Mouse (Mus musculus) forebrain, embryonic 12.5 days (tissue): ENCODE results near the gene Hist1h2bp. TPM values are rescaled to one million over a fixed set of nuclear protein-coding genes. Genes with fewer than 3 reads are reported as not detected.
"Not testable (repeated sequence)": the region's sequence is repeated elsewhere in the genome, so short reads cannot be mapped to it uniquely, and the experiment has no call there.

Experiments used
- ATAC-seq: fragments of 200-750 bp; cut with Nextera tagmentation; 2 replicates; pipeline ENCODE4 v1.8.0; 2017; ENCODE audit warnings: moderate TSS enrichment; ENCODE audit not compliant: low FRiP score
- H3K27ac ChIP-seq: fragments of 300-500 bp; sonication (generic); 2 replicates; pipeline ENCODE4 v1.5.1; 2016; ENCODE audit warnings: mild to moderate bottlenecking
- H3K27me3 ChIP-seq: fragments of 300-500 bp; sonication (generic); 2 replicates; pipeline ENCODE4 v1.6.1; 2016; ENCODE audit warnings: mild to moderate bottlenecking
- H3K36me3 ChIP-seq: fragments of 300-500 bp; sonication (generic); replicated peaks from 2 replicates; pipeline ENCODE4 v1.6.1; 2016; ENCODE audit warnings: mild to moderate bottlenecking
- H3K4me1 ChIP-seq: fragments of 300-500 bp; sonication (generic); 2 replicates; pipeline ENCODE4 v1.6.1; 2016
- H3K4me2 ChIP-seq: fragments of 300-500 bp; sonication (generic); 2 replicates; pipeline ENCODE4 v1.6.1; 2016; ENCODE audit warnings: mild to moderate bottlenecking, moderate library complexity
- H3K4me3 ChIP-seq: fragments of 300-500 bp; sonication (generic); replicated peaks from 2 replicates; pipeline ENCODE4 v1.5.1; 2016; ENCODE audit warnings: mild to moderate bottlenecking
- H3K9ac ChIP-seq: fragments of 300-500 bp; sonication (generic); 2 replicates; pipeline ENCODE4 v1.6.1; 2016; ENCODE audit warnings: mild to moderate bottlenecking
- H3K9me3 ChIP-seq: fragments of 300-500 bp; sonication (generic); 2 replicates; pipeline ENCODE4 v1.6.1; 2016
- WGBS: fragments of 180-500 bp; shearing (Covaris S2); methylation state at CpG from one replicate; pipeline ENCODE4 v1.1.7; 2016; 5-methylcytosine and 5-hydroxymethylcytosine counted together
- microRNA-seq: library from miRNA; unstranded; fragments of <30 nt; microRNA quantifications from one replicate; pipeline ENCODE4, GENCODE M21; 2017
- polyA plus RNA-seq: library from polyadenylated mRNA; unstranded; fragments of >200 nt; fragmentation: Nextera tagmentation; extraction: Ambion mirVana; gene quantifications from 2 replicates; pipeline ENCODE4 v1.2.1, GENCODE M21; 2016

The Hist1h2bp gene
- polyA plus RNA-seq, 1 experiment from 2014 or later, result 5.2 TPM

GRCm38 (mm10) chr13:21830344-21830743 is 43.1 kb downstream of the Hist1h2bp start:
- no peaks in the 10 kb centered on the region for H3K9me3 ChIP-seq
- ATAC-seq, result no peak
- no peak overlapping the region for H3K9ac ChIP-seq
- no peak overlapping the region for H3K4me3 ChIP-seq
- no peaks in the 10 kb centered on the region for H3K4me1 ChIP-seq
- no peaks in the 10 kb centered on the region for H3K27me3 ChIP-seq
- H3K36me3 ChIP-seq, result no peaks in the 10 kb centered on the region
- peak overlapping the region; percentile 61; the same call in 1 of the 2 replicates for H3K27ac ChIP-seq
- 88% methylated on average over 10 of the region's 10 CpGs for WGBS
- no peak overlapping the region; the same call in 1 of the 2 replicates for H3K4me2 ChIP-seq

DNA sequence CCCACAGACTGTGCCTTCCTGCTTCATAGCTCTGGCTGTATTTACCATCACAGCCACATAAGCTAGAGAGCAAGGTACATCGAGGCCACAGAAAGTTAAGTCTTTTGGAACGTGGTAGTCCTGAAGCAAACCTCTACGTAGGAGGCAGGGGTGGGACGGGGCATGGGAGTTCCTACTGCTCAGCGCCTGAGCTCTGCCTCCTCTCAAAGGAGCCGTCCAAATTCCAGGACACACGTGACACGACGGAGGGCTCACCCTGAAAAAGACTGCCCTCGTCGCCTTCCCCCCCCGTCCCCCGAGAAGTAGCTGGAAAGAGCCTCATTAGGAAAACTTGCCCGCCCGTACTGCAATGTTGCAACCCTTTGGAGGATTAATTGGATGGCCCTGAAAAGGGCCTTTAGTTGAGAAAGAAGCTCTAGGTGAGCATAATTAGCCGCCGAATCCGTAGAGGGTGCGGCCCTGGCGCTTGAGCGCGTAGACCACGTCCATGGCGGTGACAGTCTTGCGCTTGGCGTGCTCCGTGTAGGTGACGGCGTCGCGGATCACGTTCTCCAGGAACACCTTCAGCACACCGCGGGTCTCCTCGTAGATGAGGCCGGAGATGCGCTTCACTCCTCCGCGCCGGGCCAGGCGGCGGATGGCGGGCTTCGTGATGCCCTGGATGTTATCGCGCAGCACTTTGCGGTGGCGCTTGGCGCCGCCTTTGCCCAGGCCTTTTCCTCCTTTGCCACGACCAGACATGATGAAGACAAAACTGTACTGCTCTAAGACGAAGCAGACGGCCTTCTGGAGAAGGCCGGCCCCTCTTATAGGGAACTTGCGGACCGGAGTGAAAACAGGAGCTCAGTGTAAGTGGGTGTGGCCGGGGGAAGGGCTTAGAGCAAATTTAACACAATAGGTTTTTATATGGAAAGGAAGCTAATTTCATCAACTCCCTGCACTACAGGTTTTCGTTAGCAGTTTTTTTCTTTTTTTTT is 44.4 kb downstream of the Hist1h2bp start, which contains the start of gene Hist1h4n:
TSS of gene Hist1h4n (minus strand) at position 779 of the 977 bp plus-strand sequence.
- H3K27ac ChIP-seq, result peak within 1 kb of the TSS; percentile 81
- not testable (repeated sequence) for H3K9ac ChIP-seq, H3K27me3 ChIP-seq, H3K9me3 ChIP-seq, H3K36me3 ChIP-seq, H3K4me1 ChIP-seq
- ATAC-seq, result peak; percentile 84
- H3K4me2 ChIP-seq, result peak within 1 kb of the TSS; percentile 40
- under 1% methylated on average over 26 of the region's 58 CpGs for WGBS
- H3K4me3 ChIP-seq, result peak within 1 kb of the TSS; percentile 21

DNA sequence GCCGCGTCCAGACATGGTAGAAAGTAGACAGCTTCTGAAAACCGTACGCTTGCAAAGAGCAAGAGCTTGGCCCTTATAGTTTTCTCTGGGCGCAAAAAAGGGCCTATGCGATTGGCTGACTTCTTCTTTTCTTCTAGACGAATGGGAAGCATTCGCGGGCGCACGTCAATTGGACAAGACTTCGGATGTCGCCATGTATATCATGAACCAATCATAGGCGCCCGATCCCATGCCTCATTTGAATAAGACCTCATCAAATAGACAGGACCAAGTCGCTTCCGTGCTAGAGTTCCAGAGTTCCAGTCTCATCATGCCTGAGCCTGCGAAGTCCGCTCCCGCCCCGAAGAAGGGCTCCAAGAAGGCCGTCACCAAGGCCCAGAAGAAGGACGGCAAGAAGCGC is 46.2 kb downstream of the Hist1h2bp start, which contains the start of the genes Hist1h2ap and Hist1h2br:
TSS of gene Hist1h2ap (minus strand) at position 47 of the 400 bp plus-strand sequence.
TSS of gene Hist1h2br (plus strand) at position 283 of the 400 bp plus-strand sequence.
- H3K36me3 ChIP-seq, H3K4me3 ChIP-seq, H3K27me3 ChIP-seq, H3K9ac ChIP-seq, H3K4me1 ChIP-seq, H3K9me3 ChIP-seq, H3K4me2 ChIP-seq, H3K27ac ChIP-seq: not testable (repeated sequence)
- ATAC-seq, result peak; percentile 95
- WGBS, result no CpG with 5 or more reads among the region's 24 CpGs

Small RNA genes lying within 50 kb of the gene (microRNA-seq; reads per million reads assigned to microRNA genes)
- gene Gm19658 (not detected), gene Gm44346 (not detected), gene Gm44454 (not detected), gene Gm44466 (not detected)

Other genes with a start within 250 kb of the Hist1h2bp start
- gene Olfr1366, start 244.7 kb upstream of the Hist1h2bp start, polyA plus RNA-seq, result 0.17 and 0.22 TPM in 2 replicates
- not detected in 2 replicates for gene Olfr1535, start 227.6 kb upstream of the Hist1h2bp start, polyA plus RNA-seq
- gene Olfr1364, start 205.7 kb upstream of the Hist1h2bp start, polyA plus RNA-seq, result not detected in 2 replicates
- not detected in 2 replicates for gene Olfr1362, start 173.4 kb upstream of the Hist1h2bp start, polyA plus RNA-seq
- gene Olfr11, start 144.9 kb upstream of the Hist1h2bp start, polyA plus RNA-seq, result not detected in 2 replicates
- not detected in 2 replicates for gene Olfr1361, start 124.1 kb upstream of the Hist1h2bp start, polyA plus RNA-seq
- not detected in 2 replicates for gene Olfr1360, start 110.1 kb upstream of the Hist1h2bp start, polyA plus RNA-seq
- gene Olfr1359, start 89.3 kb upstream of the Hist1h2bp start, polyA plus RNA-seq, result not detected in 2 replicates
- 4.8 TPM in 1 of 2 replicates, not detected in the other for gene Hist1h2bl, start 71.3 kb upstream of the Hist1h2bp start, polyA plus RNA-seq
- gene Hist1h2ai, start 71.0 kb upstream of the Hist1h2bp start, polyA plus RNA-seq, result 18.4 and 22.2 TPM in 2 replicates
- gene Hist1h3h, start 69.8 kb upstream of the Hist1h2bp start, polyA plus RNA-seq, result 13.8 and 14.8 TPM in 2 replicates
- 5.8 and 5.9 TPM in 2 replicates for gene Hist1h2bm, start 65.4 kb upstream of the Hist1h2bp start, polyA plus RNA-seq
- 0.74 and 0.86 TPM in 2 replicates for gene Hist1h4j, start 52.4 kb upstream of the Hist1h2bp start, polyA plus RNA-seq
- gene Hist1h4k, start 37.0 kb upstream of the Hist1h2bp start, polyA plus RNA-seq, result 2.4 and 4.5 TPM in 2 replicates
- 34.1 and 37.7 TPM in 2 replicates for gene Hist1h2ak, start 33.6 kb upstream of the Hist1h2bp start, polyA plus RNA-seq
- 4.9 and 5.2 TPM in 2 replicates for gene Hist1h2bn, start 33.3 kb upstream of the Hist1h2bp start, polyA plus RNA-seq
- gene Hist1h1b, start 6.8 kb upstream of the Hist1h2bp start, polyA plus RNA-seq, result 44.0 and 46.6 TPM in 2 replicates
- 166 and 188 TPM in 2 replicates for gene Hist1h3i, start 4.1 kb upstream of the Hist1h2bp start, polyA plus RNA-seq
- 13.9 and 15.0 TPM in 2 replicates for gene Hist1h2an, start 243 bp upstream of the Hist1h2bp start, polyA plus RNA-seq
- gene Hist1h2bq, start 22.7 kb downstream of the Hist1h2bp start, polyA plus RNA-seq, result 23.9 and 32.5 TPM in 2 replicates
- not detected in 2 replicates for gene Hist1h2ao, start 23.0 kb downstream of the Hist1h2bp start, polyA plus RNA-seq
- gene Hist1h4m, start 24.3 kb downstream of the Hist1h2bp start, polyA plus RNA-seq, result not detected in 2 replicates
- gene Hist1h4n, start 44.7 kb downstream of the Hist1h2bp start, polyA plus RNA-seq, result 12.5 and 13.8 TPM in 2 replicates
- 6,142 and 6,230 TPM in 2 replicates for gene Hist1h2ap, start 46.0 kb downstream of the Hist1h2bp start, polyA plus RNA-seq
- 24.5 and 30.9 TPM in 2 replicates for gene Hist1h2br, start 46.3 kb downstream of the Hist1h2bp start, polyA plus RNA-seq
- 24.5 and 26.7 TPM in 2 replicates for gene Zfp184, start 157.6 kb downstream of the Hist1h2bp start, polyA plus RNA-seq
- 0.13 TPM in 1 of 2 replicates, not detected in the other for gene Pom121l2, start 193.7 kb downstream of the Hist1h2bp start, polyA plus RNA-seq
- gene Prss16, start 222.3 kb downstream of the Hist1h2bp start, polyA plus RNA-seq, result 0.28 TPM in 1 of 2 replicates, not detected in the other
- gene Hist1h2ah, start 248.1 kb downstream of the Hist1h2bp start, polyA plus RNA-seq, result 7.0 and 22.0 TPM in 2 replicates
- gene Hist1h2bk, start 248.4 kb downstream of the Hist1h2bp start, polyA plus RNA-seq, result 10.0 and 10.5 TPM in 2 replicates